Mouse (Mus musculus) brain, embryonic 14.5 days (tissue): Measurements from ENCODE around the gene AI413582.

Experiments
- CTCF ChIP-seq: fragments of 200-500 bp; IDR thresholded peaks from 2 replicates; pipeline ENCODE4 v1.5.1; 2012; ENCODE audit warnings: inconsistent platforms, mild to moderate bottlenecking, moderate library complexity, borderline replicate concordance; ENCODE audit not compliant: insufficient read depth, insufficient read length; ENCODE audit errors: extremely low read depth
- POLR2A ChIP-seq: fragments of 200-500 bp; IDR thresholded peaks from 2 replicates; pipeline ENCODE4 v1.6.1; 2012; ENCODE audit warnings: mild to moderate bottlenecking, inconsistent platforms, borderline replicate concordance; ENCODE audit not compliant: poor library complexity, insufficient read depth, insufficient read length, severe bottlenecking; ENCODE audit errors: extremely low read depth

GRCm38 (mm10) chr17:27574470-27575115 is 9.0 kb upstream of the AI413582 start:
- TF ChIP-seq CTCF (no peak), POLR2A (no peak)
